In the genomic region with DNA sequence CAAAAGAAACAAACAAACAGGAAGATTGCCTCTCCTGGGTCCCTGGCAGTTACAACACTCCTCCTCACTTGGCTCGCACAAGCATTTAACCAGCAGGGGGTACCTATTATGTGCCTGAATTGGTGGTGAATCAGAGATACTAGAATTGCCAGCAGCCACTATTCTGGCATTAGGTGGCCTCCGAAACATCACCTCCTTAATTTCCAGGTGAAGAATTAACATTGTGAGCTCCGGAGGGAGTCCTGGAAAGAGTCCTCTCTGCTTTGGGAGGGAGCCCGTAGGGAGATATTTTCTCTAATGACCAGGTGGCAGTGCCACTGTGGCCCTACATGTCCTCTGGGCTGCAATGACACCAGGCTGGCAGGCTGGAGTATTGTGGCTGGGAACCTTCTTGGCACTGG, we compare ENCODE assay signal across 25 mouse cellular contexts. TPM values are rescaled to one million over a fixed set of nuclear protein-coding genes. Genes with fewer than 3 reads are reported as not detected.
DNase-seq lines count a peak whose midpoint lies in the region; TF ChIP-seq lines count a peak whose summit lies in the region.
"Had no signal": no experiment of that assay in that cellular context is flagged by ENCODE, and none has a peak within 500 bp of the region (broad histone marks: within the 10 kb centered on the region; RNA-seq: fewer than 3 reads in every experiment).

No protein-coding gene starts in this region.

- TF ChIP-seq POLR2A in olfactory bulb, adult 2 months (IDR thresholded peaks at IDR 0.05; ENCODE audit: insufficient read depth, low read depth, low read length), result no peak

- H3K4me3 ChIP-seq in layer of hippocampus, adult 2 months, result no peak overlapping the region
- no peak overlapping the region for H3K4me3 ChIP-seq in olfactory bulb, adult 2 months (ENCODE audit: insufficient read depth, low read depth, low read length)
- H3K4me3 ChIP-seq: embryonic facial prominence, embryonic 15.5 days; forebrain, embryonic 15.5 days; limb, embryonic 15.5 days; megakaryocyte, embryonic 14.5 days; midbrain, embryonic 15.5 days; neural tube, embryonic 12.5 days had no signal

- peaks cover 23% of the 10 kb centered on the region for H3K4me1 ChIP-seq in olfactory bulb, adult 2 months (ENCODE audit: control insufficient read depth, insufficient read depth, low read length)
- H3K4me1 ChIP-seq: embryonic facial prominence, embryonic 15.5 days; megakaryocyte, embryonic 14.5 days had no signal

- DNase-seq in layer of hippocampus, adult 2 months (ENCODE audit: low spot score in 2 of 2), result no peak
- DNase-seq in layer of hippocampus, adult 9-11 months, result no peak
- peak; percentile 84 for DNase-seq in brain, adult 2 months (ENCODE audit: low read depth, low spot score)
- DNase-seq in cerebellum, adult 8-10 months, result peak; percentile 67
- no peak for DNase-seq in ovary, postnatal 10 days (ENCODE audit: low spot score)
- DNase-seq in adrenal gland, adult 8-10 months, result no peak
- DNase-seq: B cell, adult 2 months; heart, postnatal 36 days; kidney, adult 8-10 months; kidney, postnatal 10 days; left cerebral cortex, postnatal 4 days; lung, embryonic 14.5 days; right cerebral cortex, postnatal 4 days; thymus, postnatal 14 days had no signal

- H3K27ac ChIP-seq in layer of hippocampus, adult 2 months, result peak overlapping the region; percentile 21; the same call in 1 of the 2 replicates
- H3K27ac ChIP-seq in olfactory bulb, adult 2 months (ENCODE audit: insufficient read depth, low read depth, low read length), result 0 out of 2 replicates have a peak overlapping the region, but pooled peaks have one; percentile 15
- H3K27ac ChIP-seq: embryonic facial prominence, embryonic 15.5 days; forebrain, embryonic 15.5 days; hindbrain, embryonic 14.5 days; limb, embryonic 15.5 days; liver, embryonic 14.5 days; midbrain, embryonic 15.5 days; neural tube, embryonic 12.5 days had no signal

- WGBS in olfactory bulb, adult 2 months, result 38% methylated on average over 4 of the region's 4 CpGs

- peak; percentile 39 for TF ChIP-seq CTCF in layer of hippocampus, adult 2 months (conservative IDR thresholded peaks at IDR 0.05)
- TF ChIP-seq CTCF in olfactory bulb, adult 2 months (IDR thresholded peaks at IDR 0.05; ENCODE audit: insufficient read depth, low read depth, low read length), result no peak

RNA-seq across cellular contexts. Expression of a gene that starts 27.3 kb away (rescaled TPM):
- 10 to 100 TPM; 48.5 to 55.1 TPM for total RNA-seq in layer of hippocampus, adult 2 months (2021)
- polyA plus RNA-seq in olfactory bulb, adult 2 months (2012; ENCODE audit: insufficient read depth, insufficient read length, low replicate concordance, missing spikeins), result not detected in 2 replicates
- 10 to 100 TPM; 58.8 to 73.0 (median 67.6) TPM for total RNA-seq in adrenal gland, adult 8-10 months (2022)

RNA-seq across cellular contexts. Expression of a gene that starts 47.2 kb away (rescaled TPM):
- 100 to 1,000 TPM; 283 to 292 TPM for total RNA-seq in layer of hippocampus, adult 2 months (2021)
- polyA plus RNA-seq in olfactory bulb, adult 2 months (2012; ENCODE audit: insufficient read depth, insufficient read length, low replicate concordance, missing spikeins), result not detected in 2 replicates
- 1 to 10 TPM; 3.3 to 7.0 (median 5.8) TPM for total RNA-seq in adrenal gland, adult 8-10 months (2022)
- total RNA-seq: MEL had no signal
- polyA plus RNA-seq: inflammation-experienced regulatory T-cells, adult 6 months had no signal

Comparison
In these comparisons a context has a peak if more than half of its experiments do, and no peak if none do; other contexts are left out.
1. DNase-seq: peak in brain, adult 2 months (single experiment) and cerebellum, adult 8-10 months (single experiment); none in layer of hippocampus, adult 2 months (0 of 2), layer of hippocampus, adult 9-11 months (single experiment), ovary, postnatal 10 days (single experiment) and adrenal gland, adult 8-10 months (single experiment).
2. RNA of a gene that starts 47.2 kb away (total RNA-seq): 283 to 292 TPM in layer of hippocampus, adult 2 months; 3.3 to 7.0 TPM in adrenal gland, adult 8-10 months; every median in the first group is over 10 times any median in the second.